Mouse (Mus musculus) liver, postnatal 0 days (tissue): Measurements from ENCODE around the gene Atxn7l2. TPM values are rescaled to one million over a fixed set of nuclear protein-coding genes. Genes with fewer than 3 reads are reported as not detected.

Experiments used
- ATAC-seq: fragments of 200-750 bp; cut with Nextera tagmentation; 2 replicates; pipeline ENCODE4 v1.8.0; 2017; ENCODE audit warnings: mild to moderate bottlenecking, moderate library complexity
- DNase-seq: peaks from one replicate; pipeline ENCODE4 v3.0.0-alpha.2; 2016
- H3K27ac ChIP-seq: fragments of 300-500 bp; sonication (generic); 2 replicates; pipeline ENCODE4 v1.5.1; 2014; ENCODE audit warnings: antibody characterized with exemption, moderate library complexity, mild to moderate bottlenecking, low read depth
- H3K27me3 ChIP-seq: fragments of 300-500 bp; sonication (generic); 2 replicates; pipeline ENCODE4 v1.6.1; 2014; ENCODE audit warnings: low read length, control low read depth, mixed read lengths; ENCODE audit not compliant: insufficient read depth
- H3K36me3 ChIP-seq: fragments of 300-500 bp; sonication (generic); replicated peaks from 2 replicates; pipeline ENCODE4 v1.6.1; 2014; ENCODE audit warnings: mild to moderate bottlenecking, control low read depth, low read length, moderate library complexity, mixed read lengths; ENCODE audit not compliant: insufficient read depth
- H3K4me1 ChIP-seq: fragments of 300-500 bp; sonication (generic); 2 replicates; pipeline ENCODE4 v1.6.1; 2014; ENCODE audit warnings: antibody characterized with exemption, mild to moderate bottlenecking, control low read depth; ENCODE audit not compliant: insufficient read depth
- H3K4me2 ChIP-seq: fragments of 300-500 bp; sonication (generic); 2 replicates; pipeline ENCODE4 v1.6.1; 2014; ENCODE audit warnings: low read depth, mild to moderate bottlenecking, low read length, moderate library complexity, mixed read lengths
- H3K4me3 ChIP-seq: fragments of 300-500 bp; sonication (generic); 2 replicates; pipeline ENCODE4 v1.5.1; 2014; ENCODE audit warnings: low read depth, low read length
- H3K9ac ChIP-seq: fragments of 300-500 bp; sonication (generic); replicated peaks from 2 replicates; pipeline ENCODE4 v1.6.1; 2014; ENCODE audit warnings: mild to moderate bottlenecking, moderate library complexity
- H3K9me3 ChIP-seq: fragments of 300-500 bp; sonication (generic); 2 replicates; pipeline ENCODE4 v1.6.1; 2016; ENCODE audit warnings: mild to moderate bottlenecking, control low read depth, low read length, mixed read lengths
- CTCF ChIP-seq: sonication (generic); IDR thresholded peaks from 2 replicates; pipeline ENCODE4 v1.5.1; 2016; ENCODE audit warnings: antibody characterized with exemption, low read depth
- EP300 ChIP-seq: IDR thresholded peaks from 2 replicates; pipeline ENCODE4 v1.6.1; 2016; ENCODE audit warnings: antibody characterized with exemption, low read depth, mild to moderate bottlenecking
- WGBS: fragments of 180-500 bp; shearing (Covaris S2); extraction: QIAGEN DNeasy Blood & Tissue Kit; methylation state at CpG from one replicate; pipeline ENCODE4 v1.1.7; 2014; ENCODE audit not compliant: insufficient replicate concordance; 5-methylcytosine and 5-hydroxymethylcytosine counted together
- polyA plus RNA-seq: library from polyadenylated mRNA; unstranded; fragments of >200 nt; fragmentation: Nextera tagmentation; extraction: Ambion mirVana; gene quantifications from 2 replicates; pipeline ENCODE4 v1.2.1, GENCODE M21; 2015

Atxn7l2 gene
- polyA plus RNA-seq, 1 experiment from 2014 or later: 1.4 TPM

DNA sequence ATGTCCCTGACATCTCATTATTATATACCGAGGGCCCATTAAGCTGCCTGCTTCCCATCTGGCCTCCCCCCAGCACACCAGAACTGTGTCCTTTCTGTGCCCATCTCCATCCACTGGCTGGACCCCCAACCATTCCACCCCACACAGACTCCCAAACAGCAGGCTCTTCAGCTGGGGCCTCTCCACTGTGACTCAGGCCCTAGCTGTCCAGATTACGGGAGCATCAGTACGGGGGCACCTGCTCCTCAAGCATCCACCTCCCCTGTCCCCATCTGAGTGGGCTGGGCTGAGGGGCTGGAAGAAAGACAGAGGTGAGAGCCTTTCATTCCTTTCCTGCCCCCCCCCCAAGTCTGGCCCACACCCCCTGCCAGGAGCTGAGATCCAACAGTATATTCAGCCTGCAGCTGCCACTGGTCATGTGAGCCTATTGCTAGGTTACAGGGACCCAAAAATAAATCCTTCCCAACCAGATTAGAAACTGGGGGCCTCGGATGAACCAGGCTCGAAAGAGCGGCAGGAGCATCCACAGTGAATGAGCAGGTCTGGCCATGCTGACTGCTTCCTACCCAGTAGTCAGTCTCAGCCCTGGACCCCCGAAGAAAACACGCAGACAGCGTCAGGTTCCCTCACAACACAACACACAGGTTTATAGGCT is 52.2 kb downstream of the Atxn7l2 start:
- H3K4me2 ChIP-seq: no peak overlapping the region
- TF ChIP-seq EP300: no peak
- no peak for TF ChIP-seq CTCF
- H3K9ac ChIP-seq: no peak overlapping the region
- DNase-seq: no peak
- no peak for ATAC-seq
- H3K9me3 ChIP-seq: no peaks in the 10 kb centered on the region
- no peak overlapping the region for H3K27ac ChIP-seq
- no peaks in the 10 kb centered on the region for H3K4me1 ChIP-seq
- H3K4me3 ChIP-seq: no peak overlapping the region
- 71% methylated on average over 9 of the region's 9 CpGs for WGBS
- H3K27me3 ChIP-seq: no peaks in the 10 kb centered on the region
- H3K36me3 ChIP-seq: no peaks in the 10 kb centered on the region

- Histone ChIP-seq H3K9me3 (no peaks in the 10 kb centered on the region), H3K27me3 (no peaks in the 10 kb centered on the region), H3K27ac (no peak within 1 kb of the TSS), H3K4me2 (no peak within 1 kb of the TSS), H3K9ac (no peak within 1 kb of the TSS), H3K4me3 (no peak within 1 kb of the TSS), H3K4me1 (no peaks in the 10 kb centered on the region), H3K36me3 (no peaks in the 10 kb centered on the region)
- no peak for DNase-seq
- TF ChIP-seq CTCF (no peak), EP300 (no peak)
- ATAC-seq: no peak
- 61% methylated on average over 4 of the region's 4 CpGs for WGBS
Observed at GRCm38 (mm10) chr3:108154656-108155055, 56.1 kb downstream of the Atxn7l2 start, which contains the start of gene Gpr61. Gene Gpr61, minus strand, starts transcription at chr3:108154882.

- no peaks in the 10 kb centered on the region for H3K9me3 ChIP-seq
- no peak for DNase-seq
- TF ChIP-seq EP300 (no peak), CTCF (no peak)
- no peak overlapping the region for H3K4me3 ChIP-seq
- H3K9ac ChIP-seq: no peak overlapping the region
- no peak overlapping the region for H3K27ac ChIP-seq
- H3K27me3 ChIP-seq: no peaks in the 10 kb centered on the region
- 87% methylated on average over 3 of the region's 3 CpGs for WGBS
- ATAC-seq: no peak
- no peaks in the 10 kb centered on the region for H3K36me3 ChIP-seq
- no peak overlapping the region for H3K4me2 ChIP-seq
- H3K4me1 ChIP-seq: peaks cover 5% of the 10 kb centered on the region
Observed at GRCm38 (mm10) chr3:108152290-108152689, 58.4 kb downstream of the Atxn7l2 start.

Other genes with a start within 250 kb of the Atxn7l2 start
- 1.9 and 2.0 TPM in 2 replicates for gene Gstm3, start 241.7 kb downstream of the Atxn7l2 start, polyA plus RNA-seq
- 11.7 TPM in 2 replicates for gene Gstm2, start 224.5 kb downstream of the Atxn7l2 start, polyA plus RNA-seq
- 188 and 211 TPM in 2 replicates for gene Gstm1, start 193.0 kb downstream of the Atxn7l2 start, polyA plus RNA-seq
- 12.9 and 13.5 TPM in 2 replicates for gene Gstm4, start 166.0 kb downstream of the Atxn7l2 start, polyA plus RNA-seq
- gene Ampd2, start 124.3 kb downstream of the Atxn7l2 start, polyA plus RNA-seq: 17.3 and 23.0 TPM in 2 replicates
- 1.6 and 1.7 TPM in 2 replicates for gene Gnat2, start 118.1 kb downstream of the Atxn7l2 start, polyA plus RNA-seq
- gene Gnai3, start 64.8 kb downstream of the Atxn7l2 start, polyA plus RNA-seq: 41.9 and 49.1 TPM in 2 replicates
- gene Gpr61, start 56.1 kb downstream of the Atxn7l2 start, polyA plus RNA-seq: not detected in 2 replicates
- 1.2 and 1.5 TPM in 2 replicates for gene Amigo1, start 24.6 kb downstream of the Atxn7l2 start, polyA plus RNA-seq
- gene Cyb561d1, start 9.7 kb downstream of the Atxn7l2 start, polyA plus RNA-seq: 1.5 and 1.6 TPM in 2 replicates
- gene Sypl2, start 15.7 kb upstream of the Atxn7l2 start, polyA plus RNA-seq: 0.05 and 0.79 TPM in 2 replicates
- 136 and 143 TPM in 2 replicates for gene Psma5, start 46.0 kb upstream of the Atxn7l2 start, polyA plus RNA-seq
- gene Sort1, start 73.1 kb upstream of the Atxn7l2 start, polyA plus RNA-seq: 3.0 and 3.7 TPM in 2 replicates
- gene Mybphl, start 154.0 kb upstream of the Atxn7l2 start, polyA plus RNA-seq: 0.49 and 0.76 TPM in 2 replicates
- 5.6 and 7.8 TPM in 2 replicates for gene Psrc1, start 172.9 kb upstream of the Atxn7l2 start, polyA plus RNA-seq
- 0.18 and 0.30 TPM in 2 replicates for gene Celsr2, start 204.6 kb upstream of the Atxn7l2 start, polyA plus RNA-seq
- 39.0 and 41.7 TPM in 2 replicates for gene Sars, start 234.3 kb upstream of the Atxn7l2 start, polyA plus RNA-seq